Mouse (Mus musculus): ENCODE results near the gene Olfr31. TPM values are rescaled to one million over a fixed set of nuclear protein-coding genes. Genes with fewer than 3 reads are reported as not detected.

Gene Olfr31
- total and polyA plus RNA-seq, 2 experiments from 2014 or later, result 0.11 TPM; not detected in 1

DNA sequence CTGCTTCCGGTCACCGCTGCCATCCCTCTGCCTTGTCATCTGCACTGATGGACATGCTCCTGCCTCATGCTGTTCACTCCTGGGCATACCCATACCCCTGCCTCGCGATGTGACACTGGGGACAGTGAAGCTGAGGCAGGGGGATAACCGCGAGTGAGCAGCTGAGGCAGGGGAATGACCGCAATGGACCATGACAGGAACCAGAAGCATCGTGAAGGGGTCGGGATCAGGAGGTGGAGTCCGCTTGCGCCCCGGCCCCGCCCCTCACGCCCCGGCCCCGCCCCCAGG is 24.1 kb downstream of the Olfr31 start:
- DNase-seq, result no peak
- Histone ChIP-seq H3K4me1 (ENCODE audit: insufficient read depth) (no peaks in the 10 kb centered on the region), H3K27me3 (ENCODE audit: insufficient read depth, low read length) (no peaks in the 10 kb centered on the region), H3K9me3 (ENCODE audit: low read length) (peaks cover 5% of the 10 kb centered on the region; the same call in 1 of the 2 replicates), H3K27ac (ENCODE audit: low read depth, low read length) (peak overlapping the region; percentile 79; the same call in 1 of the 2 replicates), H3K36me3 (ENCODE audit: insufficient read depth) (no peaks in the 10 kb centered on the region), H3K4me2 (ENCODE audit: low read depth) (peak overlapping the region; percentile 88), H3K9ac (peak overlapping the region; percentile 71), H3K4me3 (ENCODE audit: low read depth, low read length) (peak overlapping the region; percentile 64)
- TF ChIP-seq CTCF (IDR thresholded peaks at IDR 0.05; ENCODE audit: low read depth), result no peak
- no peak; the same call in 1 of the 2 replicates for ATAC-seq
- 32% methylated on average over 15 of the region's 16 CpGs for WGBS

DNA sequence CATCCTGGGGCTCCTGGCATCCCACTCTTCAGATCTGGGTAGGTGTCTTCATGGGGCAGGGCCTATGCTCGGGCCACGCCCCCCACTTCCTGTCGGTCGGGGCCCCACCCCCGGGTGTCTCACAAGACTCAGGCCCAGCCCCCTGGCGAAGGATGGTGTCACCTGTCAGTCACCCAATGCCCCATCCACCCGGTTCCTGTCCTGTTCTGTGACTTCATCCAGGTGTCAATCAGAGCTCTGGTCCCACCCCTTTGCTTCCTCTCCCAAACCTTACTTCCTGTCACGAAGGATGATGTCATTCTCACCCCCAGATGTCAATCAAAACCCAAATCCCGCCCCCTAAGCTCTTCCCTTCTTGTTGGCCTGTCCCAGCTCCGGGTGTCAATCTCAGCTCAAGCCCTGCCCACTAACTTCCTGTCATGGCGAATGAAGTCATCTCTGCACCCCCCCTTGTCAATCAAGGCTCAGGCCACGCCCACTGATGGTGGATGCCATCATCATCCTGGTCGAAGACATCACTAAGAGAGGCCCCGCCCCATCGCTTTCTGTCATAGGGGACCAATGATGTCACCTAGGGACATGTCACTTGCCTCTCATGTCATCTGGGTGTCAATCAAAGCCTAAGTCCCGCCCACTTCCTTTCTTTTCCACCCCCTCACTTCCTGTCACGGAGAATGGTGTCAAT is 24.7 kb downstream of the Olfr31 start:
- Histone ChIP-seq H3K4me1 (ENCODE audit: insufficient read depth) (no peaks in the 10 kb centered on the region), H3K9ac (no peak overlapping the region), H3K4me3 (ENCODE audit: low read depth, low read length) (no peak overlapping the region; the same call in 1 of the 2 replicates), H3K9me3 (ENCODE audit: low read length) (peaks cover 5% of the 10 kb centered on the region; the same call in 1 of the 2 replicates), H3K27ac (ENCODE audit: low read depth, low read length) (no peak overlapping the region), H3K4me2 (ENCODE audit: low read depth) (peak overlapping the region; percentile 88; the same call in 1 of the 2 replicates), H3K27me3 (ENCODE audit: insufficient read depth, low read length) (no peaks in the 10 kb centered on the region), H3K36me3 (ENCODE audit: insufficient read depth) (no peaks in the 10 kb centered on the region)
- DNase-seq, result peak; percentile 9
- no peak; the same call in 1 of the 2 replicates for ATAC-seq
- TF ChIP-seq CTCF (IDR thresholded peaks at IDR 0.05; ENCODE audit: low read depth), result no peak
- WGBS, result 83% methylated on average over 17 of the region's 17 CpGs

DNA sequence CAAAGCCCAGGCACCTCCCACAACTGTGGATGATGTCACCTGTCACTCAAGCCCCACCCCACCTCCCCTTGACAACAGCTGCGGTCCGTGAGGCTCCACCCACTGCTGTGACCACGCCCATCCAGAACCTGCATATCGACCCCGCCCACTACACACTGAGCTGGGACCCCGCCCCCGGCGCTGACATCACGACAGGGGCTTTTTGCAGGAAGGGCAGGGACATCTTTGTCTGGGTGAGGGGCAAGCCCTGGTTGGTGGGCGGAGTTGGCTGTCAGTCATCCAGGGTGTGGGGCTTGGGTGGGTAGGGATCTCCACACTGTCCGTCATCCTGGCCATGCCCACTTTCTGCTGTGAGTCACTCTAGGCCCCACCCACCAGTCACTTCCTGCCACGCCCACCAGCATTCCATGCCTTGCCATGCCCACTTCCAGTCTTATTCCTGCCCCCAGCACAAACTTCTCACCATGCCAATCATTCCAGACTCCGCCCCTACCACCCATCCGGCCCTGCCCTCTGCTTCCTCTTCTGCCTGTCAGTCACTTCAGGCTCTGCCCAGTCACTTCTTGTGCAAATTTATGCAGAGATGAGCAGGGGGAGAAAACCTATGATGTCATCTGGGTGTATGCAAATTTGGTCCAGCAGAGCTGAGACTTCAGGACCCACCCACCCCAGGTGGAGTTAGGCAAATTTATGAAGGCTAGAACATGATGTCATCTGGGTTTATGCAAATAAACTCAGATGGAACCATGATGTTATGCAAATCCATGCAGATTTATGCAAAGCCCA is 25.4 kb downstream of the Olfr31 start:
- H3K4me3 ChIP-seq (ENCODE audit: low read depth, low read length), result no peak overlapping the region
- H3K27me3 ChIP-seq (ENCODE audit: insufficient read depth, low read length), result no peaks in the 10 kb centered on the region
- 95% methylated on average over 14 of the region's 14 CpGs for WGBS
- peak; percentile 64 for DNase-seq
- ATAC-seq, result peak; percentile 23
- no peak overlapping the region for H3K27ac ChIP-seq (ENCODE audit: low read depth, low read length)
- no peak overlapping the region for H3K4me2 ChIP-seq (ENCODE audit: low read depth)
- H3K36me3 ChIP-seq (ENCODE audit: insufficient read depth), result no peaks in the 10 kb centered on the region
- TF ChIP-seq CTCF (IDR thresholded peaks at IDR 0.05; ENCODE audit: low read depth), result no peak
- H3K9me3 ChIP-seq (ENCODE audit: low read length), result peaks cover 5% of the 10 kb centered on the region; the same call in 1 of the 2 replicates
- H3K4me1 ChIP-seq (ENCODE audit: insufficient read depth), result no peaks in the 10 kb centered on the region
- no peak overlapping the region for H3K9ac ChIP-seq

DNA sequence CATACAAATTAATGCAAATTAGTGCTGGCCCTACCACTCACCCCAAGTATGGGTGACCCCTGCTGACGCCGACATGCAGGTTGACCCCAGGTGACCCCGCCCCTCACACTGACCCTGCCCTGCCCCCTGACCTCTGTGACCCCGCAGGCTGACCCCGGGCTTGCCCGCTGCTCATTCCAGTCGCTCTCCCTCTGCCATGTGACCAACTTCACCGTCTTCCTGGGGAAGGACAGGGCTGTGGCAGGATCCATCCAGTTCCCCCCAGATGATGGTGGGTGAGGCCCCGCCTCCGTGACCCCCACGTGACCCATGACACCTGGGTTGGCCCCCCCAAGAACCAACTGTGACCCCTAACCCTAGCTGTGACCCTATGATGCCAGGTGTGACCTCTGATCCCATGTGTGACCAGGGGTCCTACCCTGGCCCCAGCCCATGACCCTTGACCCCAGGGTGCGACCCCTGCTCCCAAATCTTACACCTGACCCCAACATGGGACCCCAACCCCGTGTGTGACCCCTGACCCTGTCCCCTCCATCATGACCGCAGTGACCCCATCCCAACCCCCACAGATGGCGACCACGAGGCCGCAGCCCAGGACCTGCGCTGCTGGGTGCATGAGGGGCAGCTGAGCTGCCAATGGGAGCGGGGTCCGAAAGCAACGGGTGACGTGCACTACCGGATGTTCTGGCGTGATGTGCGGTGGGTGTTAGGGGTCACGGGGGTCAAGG is 26.2 kb downstream of the Olfr31 start:
- Histone ChIP-seq H3K9me3 (ENCODE audit: low read length) (peaks cover 5% of the 10 kb centered on the region; the same call in 1 of the 2 replicates), H3K4me2 (ENCODE audit: low read depth) (no peak overlapping the region), H3K4me1 (ENCODE audit: insufficient read depth) (no peaks in the 10 kb centered on the region), H3K27ac (ENCODE audit: low read depth, low read length) (no peak overlapping the region), H3K4me3 (ENCODE audit: low read depth, low read length) (no peak overlapping the region), H3K9ac (no peak overlapping the region), H3K36me3 (ENCODE audit: insufficient read depth) (no peaks in the 10 kb centered on the region), H3K27me3 (ENCODE audit: insufficient read depth, low read length) (no peaks in the 10 kb centered on the region)
- ATAC-seq, result no peak
- no peak for TF ChIP-seq CTCF (IDR thresholded peaks at IDR 0.05; ENCODE audit: low read depth)
- DNase-seq, result peak; percentile 31
- 94% methylated on average over 26 of the region's 26 CpGs for WGBS

DNA sequence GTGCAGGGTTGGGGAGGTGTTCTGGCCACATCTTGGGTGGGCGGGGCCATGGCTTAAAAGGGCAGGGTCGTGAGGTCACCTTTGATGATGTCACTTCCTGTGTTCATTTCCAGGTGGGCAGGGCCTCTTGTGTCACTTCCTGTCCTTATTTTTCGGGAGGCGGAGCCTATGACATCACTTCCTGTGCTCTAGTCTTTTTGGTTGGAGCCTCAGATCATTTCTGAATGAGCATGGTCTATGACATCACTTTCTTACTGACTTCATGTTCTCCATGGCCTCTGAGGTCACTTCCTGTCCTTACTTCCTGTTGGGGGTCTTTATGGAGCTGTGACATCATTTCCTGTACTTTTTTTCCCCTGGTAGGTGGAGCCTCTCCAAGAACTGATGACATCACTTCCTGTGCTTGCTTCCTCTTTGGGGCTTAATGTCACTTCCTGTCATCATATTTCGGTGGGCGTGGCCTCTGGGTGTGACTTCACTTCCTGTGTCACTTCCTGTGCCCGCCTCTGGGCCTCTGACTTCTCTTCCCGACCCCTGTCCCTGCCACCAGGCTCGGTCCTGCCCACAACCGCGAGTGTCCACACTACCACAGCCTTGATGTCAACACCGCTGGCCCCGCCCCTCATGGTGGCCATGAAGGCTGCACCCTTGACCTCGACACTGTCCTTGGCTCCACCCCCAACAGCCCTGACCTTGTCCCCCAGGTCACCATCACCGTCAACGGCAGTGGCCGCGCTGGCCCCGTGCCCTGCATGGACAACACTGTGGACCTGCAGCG is 27.0 kb downstream of the Olfr31 start:
- 96% methylated on average over 20 of the region's 20 CpGs for whole genome bisulfite sequencing
- DNase-seq (peak; percentile 33), ATAC-seq (no peak)
- no peak overlapping the region for H3K4me3 ChIP-seq (ENCODE audit: low read depth, low read length)
- no peak overlapping the region for H3K9ac ChIP-seq
- H3K4me1 ChIP-seq (ENCODE audit: insufficient read depth), result no peaks in the 10 kb centered on the region
- peaks cover 5% of the 10 kb centered on the region; the same call in 1 of the 2 replicates for H3K9me3 ChIP-seq (ENCODE audit: low read length)
- no peak overlapping the region for H3K27ac ChIP-seq (ENCODE audit: low read depth, low read length)
- no peak overlapping the region for H3K4me2 ChIP-seq (ENCODE audit: low read depth)
- H3K27me3 ChIP-seq (ENCODE audit: insufficient read depth, low read length), result no peaks in the 10 kb centered on the region
- H3K36me3 ChIP-seq (ENCODE audit: insufficient read depth), result no peaks in the 10 kb centered on the region
- no peak for TF ChIP-seq CTCF (IDR thresholded peaks at IDR 0.05; ENCODE audit: low read depth)

All from forebrain, postnatal 0 days (tissue).